Mouse (Mus musculus): ENCODE measurements around the gene Mast3. TPM values are rescaled to one million over a fixed set of nuclear protein-coding genes. Genes with fewer than 3 reads are reported as not detected.
A peak's percentile ranks its signal among the peaks of the same experiment; 100 is the strongest.
"Not testable (repeated sequence)": the region's sequence is repeated elsewhere in the genome, so short reads cannot be mapped to it uniquely, and the experiment has no call there.

Gene Mast3
- total RNA-seq, 4 experiments from 2014 or later = 6.5 to 8.4 (median 7.1) TPM

GRCm38 (mm10) chr8:70834071-70834470 is 29.2 kb upstream of the Mast3 start:
- no peak for DNase-seq (ENCODE audit: low spot score)

GRCm38 (mm10) chr8:70833520-70833919 is 28.7 kb upstream of the Mast3 start:
- DNase-seq (ENCODE audit: low spot score) = peak; percentile 72

- peak; percentile 45 for DNase-seq (ENCODE audit: low spot score)
Measured at GRCm38 (mm10) chr8:70833018-70833482, 28.2 kb upstream of the Mast3 start.

- no peak for DNase-seq (ENCODE audit: low spot score)
Measured at GRCm38 (mm10) chr8:70832371-70832770, 27.5 kb upstream of the Mast3 start.

- no peak for DNase-seq (ENCODE audit: low spot score)
Measured at GRCm38 (mm10) chr8:70831517-70831916, 26.7 kb upstream of the Mast3 start.

GRCm38 (mm10) chr8:70827796-70828195 is 22.9 kb upstream of the Mast3 start:
- DNase-seq (ENCODE audit: low spot score) = no peak

- DNase-seq (ENCODE audit: low spot score) = no peak
Measured at GRCm38 (mm10) chr8:70827010-70827409, 22.2 kb upstream of the Mast3 start.

- no peak for DNase-seq (ENCODE audit: low spot score)
Measured at GRCm38 (mm10) chr8:70825816-70826215, 21.0 kb upstream of the Mast3 start.

- DNase-seq (ENCODE audit: low spot score) = no peak
Measured at GRCm38 (mm10) chr8:70823802-70824201, 18.9 kb upstream of the Mast3 start.

GRCm38 (mm10) chr8:70822594-70822993 is 17.7 kb upstream of the Mast3 start:
- not testable (repeated sequence) for DNase-seq (ENCODE audit: low spot score)

GRCm38 (mm10) chr8:70821992-70822391 is 17.1 kb upstream of the Mast3 start:
- DNase-seq (ENCODE audit: low spot score) = no peak

- DNase-seq (ENCODE audit: low spot score) = peak; percentile 65
Measured at GRCm38 (mm10) chr8:70821399-70821962, 16.6 kb upstream of the Mast3 start.

- peak; percentile 80 for DNase-seq (ENCODE audit: low spot score)
Measured at GRCm38 (mm10) chr8:70820101-70820935, 15.5 kb upstream of the Mast3 start.

- no peak for DNase-seq (ENCODE audit: low spot score)
Measured at GRCm38 (mm10) chr8:70816679-70817078, 11.8 kb upstream of the Mast3 start.

GRCm38 (mm10) chr8:70812885-70813284 is 8.0 kb upstream of the Mast3 start:
- DNase-seq (ENCODE audit: low spot score) = no peak

- no peak for DNase-seq (ENCODE audit: low spot score)
Measured at GRCm38 (mm10) chr8:70812055-70812454, 7.2 kb upstream of the Mast3 start.

GRCm38 (mm10) chr8:70810962-70811680 is 6.3 kb upstream of the Mast3 start:
- DNase-seq (ENCODE audit: low spot score) = no peak

GRCm38 (mm10) chr8:70808955-70809701 is 4.3 kb upstream of the Mast3 start:
- no peak for DNase-seq (ENCODE audit: low spot score)

- no peak for DNase-seq (ENCODE audit: low spot score)
Measured at GRCm38 (mm10) chr8:70808239-70808638, 3.4 kb upstream of the Mast3 start, which contains the start of gene Il12rb1. TSS of gene Il12rb1 (plus strand) at chr8:70808449.

GRCm38 (mm10) chr8:70807304-70807703 is 2.5 kb upstream of the Mast3 start:
- no peak for DNase-seq (ENCODE audit: low spot score)

GRCm38 (mm10) chr8:70806541-70806940 is 1.7 kb upstream of the Mast3 start:
- DNase-seq (ENCODE audit: low spot score) = peak; percentile 49
